Mouse (Mus musculus) midbrain, embryonic 11.5 days (tissue): Measurements from ENCODE around the gene Tysnd1. TPM values are rescaled to one million over a fixed set of nuclear protein-coding genes. Genes with fewer than 3 reads are reported as not detected.

Source experiments
- ATAC-seq: fragments of 200-750 bp; cut with Nextera tagmentation; 2 replicates; pipeline ENCODE4 v1.8.0; 2017; ENCODE audit warnings: moderate TSS enrichment, moderate library complexity; ENCODE audit not compliant: low FRiP score
- DNase-seq: peaks from one replicate; pipeline ENCODE4 v3.0.0; 2015; ENCODE audit warnings: low spot score; ENCODE audit errors: missing footprints
- H3K27ac ChIP-seq: fragments of 300-500 bp; sonication (generic); 2 replicates; pipeline ENCODE4 v1.5.1; 2014; ENCODE audit warnings: low read depth, low read length
- H3K27me3 ChIP-seq: fragments of 300-500 bp; sonication (generic); 2 replicates; pipeline ENCODE4 v1.6.1; 2014; ENCODE audit warnings: mild to moderate bottlenecking, low read length, moderate library complexity, mixed read lengths; ENCODE audit not compliant: control insufficient read depth, insufficient read depth
- H3K36me3 ChIP-seq: fragments of 300-500 bp; sonication (generic); 2 replicates; pipeline ENCODE4 v1.6.1; 2014; ENCODE audit warnings: mild to moderate bottlenecking, low read length, moderate library complexity, mixed read lengths; ENCODE audit not compliant: control insufficient read depth, insufficient read depth
- H3K4me1 ChIP-seq: fragments of 300-500 bp; sonication (generic); 2 replicates; pipeline ENCODE4 v1.6.1; 2014; ENCODE audit warnings: low read length; ENCODE audit not compliant: control insufficient read depth, insufficient read depth
- H3K4me2 ChIP-seq: fragments of 300-500 bp; sonication (generic); 2 replicates; pipeline ENCODE4 v1.6.1; 2014; ENCODE audit warnings: mild to moderate bottlenecking, moderate library complexity
- H3K4me3 ChIP-seq: fragments of 300-500 bp; sonication (generic); 2 replicates; pipeline ENCODE4 v1.5.1; 2014; ENCODE audit warnings: low read depth, low read length
- H3K9ac ChIP-seq: fragments of 300-500 bp; sonication (generic); 2 replicates; pipeline ENCODE4 v1.6.1; 2014; ENCODE audit warnings: low read length
- H3K9me3 ChIP-seq: fragments of 300-500 bp; sonication (generic); 2 replicates; pipeline ENCODE4 v1.6.1; 2016; ENCODE audit warnings: low read length; ENCODE audit not compliant: control insufficient read depth
- WGBS: fragments of 180-500 bp; shearing (Covaris S2); extraction: QIAGEN DNeasy Blood & Tissue Kit; methylation state at CpG from one replicate; pipeline ENCODE4 v1.1.7; 2014; 5-methylcytosine and 5-hydroxymethylcytosine counted together
- polyA plus RNA-seq: library from polyadenylated mRNA; unstranded; fragments of >200 nt; fragmentation: Nextera tagmentation; extraction: Ambion mirVana; gene quantifications from 2 replicates; pipeline ENCODE4 v1.2.1, GENCODE M21; 2014

Gene Tysnd1
- polyA plus RNA-seq, 1 experiment from 2014 or later = 27.9 TPM

- WGBS = 85% methylated on average over 7 of the region's 7 CpGs
- ATAC-seq = no peak
- H3K4me2 ChIP-seq = no peak overlapping the region
These were observed 25.0 kb downstream of the Tysnd1 start for GRCm38 (mm10) chr10:61720331-61720730.

GRCm38 (mm10) chr10:61722215-61722614 is 26.9 kb downstream of the Tysnd1 start:
- ATAC-seq (no peak), DNase-seq (no peak)
- Histone ChIP-seq H3K9me3 (no peaks in the 10 kb centered on the region), H3K4me2 (no peak overlapping the region), H3K36me3 (no peaks in the 10 kb centered on the region), H3K4me3 (no peak overlapping the region), H3K27ac (no peak overlapping the region), H3K27me3 (no peaks in the 10 kb centered on the region), H3K9ac (no peak overlapping the region), H3K4me1 (no peaks in the 10 kb centered on the region)
- WGBS = 90% methylated on average over 3 of the region's 3 CpGs

More at GRCm38 (mm10) chr10:61720331-61720730, 25.0 kb downstream of the Tysnd1 start:
- Histone ChIP-seq H3K27ac (no peak overlapping the region), H3K4me1 (0 out of 2 replicates have a peak, but pooled peaks cover 3% of the 10 kb centered on the region), H3K9ac (no peak overlapping the region), H3K36me3 (no peaks in the 10 kb centered on the region), H3K4me3 (no peak overlapping the region), H3K9me3 (no peaks in the 10 kb centered on the region), H3K27me3 (peaks cover 4% of the 10 kb centered on the region)
- no peak for DNase-seq

GRCm38 (mm10) chr10:61723271-61723670 is 28.0 kb downstream of the Tysnd1 start:
- Histone ChIP-seq H3K4me2 (no peak overlapping the region), H3K4me3 (no peak overlapping the region), H3K27ac (no peak overlapping the region), H3K4me1 (no peaks in the 10 kb centered on the region), H3K27me3 (no peaks in the 10 kb centered on the region), H3K36me3 (no peaks in the 10 kb centered on the region), H3K9ac (no peak overlapping the region), H3K9me3 (no peaks in the 10 kb centered on the region)
- DNase-seq = no peak
- ATAC-seq = no peak
- WGBS = 77% methylated on average over 6 of the region's 6 CpGs

DNA sequence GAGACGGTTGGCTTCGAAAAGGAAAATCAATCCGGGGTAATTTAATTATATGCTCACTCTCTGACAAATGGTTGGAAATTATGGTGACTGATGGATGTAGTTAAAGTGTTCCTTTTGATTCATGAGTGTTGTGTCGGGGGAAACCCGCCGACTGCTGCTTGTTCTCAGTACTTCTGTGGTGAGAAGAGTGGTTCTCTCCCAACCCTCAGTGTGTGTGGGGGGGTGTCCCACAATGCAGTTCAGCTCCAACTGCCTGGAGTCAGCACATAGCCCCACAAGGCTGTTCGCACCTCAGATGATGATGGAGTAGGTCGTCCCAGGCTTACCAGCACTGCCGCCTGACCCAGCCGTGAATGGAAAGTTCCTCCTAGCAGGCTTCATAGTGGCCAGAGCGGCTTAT is 33.9 kb downstream of the Tysnd1 start:
- DNase-seq = no peak

DNA sequence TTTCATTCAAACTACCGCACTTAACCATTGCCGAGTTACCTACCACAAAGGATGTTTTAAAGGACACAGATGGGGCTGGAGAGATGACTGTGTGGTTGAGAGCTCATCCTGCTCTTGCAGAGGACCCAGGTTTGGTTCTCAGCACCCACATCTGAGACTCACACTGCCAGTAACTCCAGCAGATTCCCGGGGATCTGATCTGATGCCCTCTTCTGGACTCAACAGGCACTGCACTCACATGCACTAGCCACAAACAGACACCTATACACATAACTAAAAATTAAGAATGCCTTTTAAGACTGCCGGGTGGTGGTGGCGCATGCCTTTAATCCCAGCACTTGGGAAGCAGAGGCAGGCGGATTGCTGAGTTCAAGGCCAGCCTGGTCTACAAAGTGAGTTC is 34.9 kb downstream of the Tysnd1 start:
- WGBS = 98% methylated on average over 6 of the region's 6 CpGs
- Histone ChIP-seq H3K36me3 (no peaks in the 10 kb centered on the region), H3K9ac (no peak overlapping the region), H3K27me3 (no peaks in the 10 kb centered on the region), H3K4me1 (no peaks in the 10 kb centered on the region), H3K27ac (no peak overlapping the region), H3K4me2 (no peak overlapping the region), H3K4me3 (no peak overlapping the region), H3K9me3 (no peaks in the 10 kb centered on the region)
- no peak for DNase-seq
- no peak for ATAC-seq

More for the DNA sequence above, 33.9 kb downstream of the Tysnd1 start:
- ATAC-seq = no peak
- no peaks in the 10 kb centered on the region for H3K36me3 ChIP-seq
- no peak overlapping the region for H3K27ac ChIP-seq
- no peak overlapping the region for H3K4me2 ChIP-seq
- H3K9ac ChIP-seq = no peak overlapping the region
- no peak overlapping the region for H3K4me3 ChIP-seq
- 86% methylated on average over 11 of the region's 11 CpGs for WGBS
- H3K27me3 ChIP-seq = no peaks in the 10 kb centered on the region
- H3K9me3 ChIP-seq = no peaks in the 10 kb centered on the region
- no peaks in the 10 kb centered on the region for H3K4me1 ChIP-seq

DNA sequence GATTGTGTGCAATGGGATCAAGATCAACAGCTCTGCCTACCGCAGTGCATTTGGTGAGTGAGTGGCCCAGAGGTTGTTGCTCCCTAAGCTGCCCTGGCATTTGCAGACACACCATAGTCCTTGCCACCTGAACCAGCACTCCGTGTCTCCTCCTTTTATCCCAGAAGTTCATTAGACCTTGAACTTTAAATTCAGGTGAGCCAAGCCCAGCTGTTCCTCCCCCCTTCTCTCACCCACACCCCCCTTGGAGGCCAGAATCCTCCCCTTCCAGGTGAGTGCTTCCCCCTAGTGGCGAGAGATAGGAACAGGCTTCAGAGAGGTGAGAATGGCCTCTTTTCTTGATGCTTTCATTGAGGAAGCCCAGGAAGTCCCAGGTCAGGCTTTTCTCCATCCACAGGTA is 39.1 kb downstream of the Tysnd1 start:
- no peak overlapping the region for H3K4me3 ChIP-seq
- no peaks in the 10 kb centered on the region; the same call in 1 of the 2 replicates for H3K36me3 ChIP-seq
- H3K9ac ChIP-seq = no peak overlapping the region
- no peaks in the 10 kb centered on the region for H3K27me3 ChIP-seq
- H3K9me3 ChIP-seq = no peaks in the 10 kb centered on the region
- H3K27ac ChIP-seq = no peak overlapping the region
- no peaks in the 10 kb centered on the region for H3K4me1 ChIP-seq
- 42% methylated on average over 3 of the region's 3 CpGs for WGBS
- H3K4me2 ChIP-seq = no peak overlapping the region
- no peak for DNase-seq
- no peak for ATAC-seq

DNA sequence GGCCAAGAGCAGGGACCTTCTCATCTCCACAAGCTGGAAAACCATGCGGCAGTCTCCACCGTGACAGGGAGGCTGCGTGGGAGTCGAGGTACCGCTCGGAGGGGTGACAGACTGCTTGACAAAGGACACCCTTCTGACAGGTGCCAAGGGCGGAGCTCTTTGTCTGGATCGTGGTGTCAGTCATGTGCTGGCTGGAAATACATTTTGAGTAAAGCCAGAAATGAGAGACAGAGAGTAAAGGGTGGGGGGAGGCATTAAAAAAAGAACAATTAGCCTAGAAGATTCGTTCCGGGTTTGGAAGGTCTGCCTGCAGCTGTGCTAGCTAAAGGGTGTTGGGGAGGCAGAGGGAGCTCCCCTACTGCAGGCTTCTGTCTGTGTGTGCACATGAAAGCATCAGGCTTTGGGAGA is 41.4 kb downstream of the Tysnd1 start:
- Histone ChIP-seq H3K36me3 (peaks cover 16% of the 10 kb centered on the region), H3K9me3 (no peaks in the 10 kb centered on the region), H3K27me3 (no peaks in the 10 kb centered on the region), H3K9ac (no peak overlapping the region), H3K4me3 (no peak overlapping the region), H3K4me1 (no peaks in the 10 kb centered on the region), H3K4me2 (no peak overlapping the region), H3K27ac (no peak overlapping the region)
- no peak for ATAC-seq
- whole genome bisulfite sequencing = 83% methylated on average over 10 of the region's 10 CpGs
- DNase-seq = no peak

DNA sequence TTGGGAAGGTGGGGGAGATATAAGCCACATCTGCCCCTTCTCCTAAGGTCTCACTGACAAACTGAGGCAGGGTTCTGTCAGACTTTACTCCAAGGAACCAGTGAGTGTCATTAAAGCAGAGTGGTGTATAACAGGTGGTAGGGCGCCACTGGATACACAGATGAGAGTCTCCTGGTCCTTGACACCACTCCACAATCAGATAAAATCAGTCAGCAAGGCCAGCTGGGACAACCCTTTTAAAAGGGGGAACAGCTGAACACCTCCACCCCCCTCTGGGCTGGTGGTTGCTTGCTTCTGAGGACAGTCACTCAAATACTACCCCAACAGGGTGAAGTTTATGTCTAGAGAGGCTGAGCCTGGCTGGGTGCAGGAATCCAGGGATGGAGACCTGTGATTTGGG is 42.2 kb downstream of the Tysnd1 start:
- DNase-seq = no peak
- no peak overlapping the region for H3K4me2 ChIP-seq
- no peak overlapping the region for H3K4me3 ChIP-seq
- no peaks in the 10 kb centered on the region for H3K9me3 ChIP-seq
- no peak overlapping the region for H3K9ac ChIP-seq
- H3K4me1 ChIP-seq = no peaks in the 10 kb centered on the region
- H3K36me3 ChIP-seq = peaks cover 22% of the 10 kb centered on the region
- H3K27ac ChIP-seq = no peak overlapping the region
- 81% methylated on average over 1 of the region's 1 CpGs for WGBS
- H3K27me3 ChIP-seq = no peaks in the 10 kb centered on the region
- no peak for ATAC-seq

DNA sequence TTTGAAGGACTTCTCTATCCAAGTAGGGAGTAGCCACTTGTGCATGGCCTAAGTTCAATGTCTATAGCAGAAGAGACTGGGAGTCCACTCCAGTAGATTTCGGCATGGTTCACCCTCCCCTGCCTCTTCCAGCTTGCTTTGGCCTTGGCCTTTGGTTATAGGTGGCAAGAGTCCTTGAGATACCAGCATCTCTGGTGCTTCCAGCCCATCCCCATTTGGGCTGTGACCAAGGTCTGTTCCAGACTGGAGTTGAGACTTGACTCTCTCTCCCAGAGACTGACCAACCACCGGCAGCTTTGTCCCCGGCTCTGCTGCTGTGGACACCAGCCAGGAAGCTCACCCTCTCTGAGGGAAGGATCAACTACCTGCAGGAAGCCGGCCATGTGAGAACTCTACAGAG is 42.8 kb downstream of the Tysnd1 start:
- H3K4me2 ChIP-seq = no peak overlapping the region
- H3K4me3 ChIP-seq = no peak overlapping the region
- peaks cover 26% of the 10 kb centered on the region for H3K36me3 ChIP-seq
- no peaks in the 10 kb centered on the region for H3K27me3 ChIP-seq
- DNase-seq (no peak), ATAC-seq (no peak)
- H3K9me3 ChIP-seq = no peaks in the 10 kb centered on the region
- H3K27ac ChIP-seq = no peak overlapping the region
- 91% methylated on average over 4 of the region's 4 CpGs for WGBS
- H3K9ac ChIP-seq = no peak overlapping the region
- H3K4me1 ChIP-seq = no peaks in the 10 kb centered on the region

DNA sequence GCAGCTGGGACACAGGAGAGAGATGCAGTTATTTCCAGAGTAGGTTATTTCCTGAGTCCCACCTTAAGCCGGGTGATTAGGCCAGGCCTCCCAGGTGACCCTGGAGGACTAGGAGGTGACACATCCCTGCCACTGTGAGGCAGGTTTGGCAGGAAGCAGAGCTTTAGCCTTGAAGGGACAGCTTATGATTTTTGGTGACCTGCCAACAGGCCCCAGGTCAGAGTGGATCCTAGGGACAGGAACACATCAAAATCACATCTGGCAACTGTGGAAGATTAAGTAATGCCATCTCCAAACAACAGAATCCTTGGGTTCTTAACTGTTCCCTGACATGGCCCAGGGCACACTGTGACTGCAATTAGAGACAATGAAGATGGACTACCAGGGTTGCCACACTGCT is 46.0 kb downstream of the Tysnd1 start:
- peaks cover 52% of the 10 kb centered on the region for H3K36me3 ChIP-seq
- DNase-seq (no peak), ATAC-seq (no peak)
- no peaks in the 10 kb centered on the region for H3K27me3 ChIP-seq
- H3K27ac ChIP-seq = no peak overlapping the region
- H3K4me3 ChIP-seq = no peak overlapping the region
- no peak overlapping the region for H3K4me2 ChIP-seq
- H3K4me1 ChIP-seq = no peaks in the 10 kb centered on the region
- 90% methylated on average over 1 of the region's 1 CpGs for WGBS
- H3K9me3 ChIP-seq = peaks cover 4% of the 10 kb centered on the region; the same call in 1 of the 2 replicates
- no peak overlapping the region for H3K9ac ChIP-seq
